8 mouse cellular contexts compared by ENCODE assay signal in the genomic region with DNA sequence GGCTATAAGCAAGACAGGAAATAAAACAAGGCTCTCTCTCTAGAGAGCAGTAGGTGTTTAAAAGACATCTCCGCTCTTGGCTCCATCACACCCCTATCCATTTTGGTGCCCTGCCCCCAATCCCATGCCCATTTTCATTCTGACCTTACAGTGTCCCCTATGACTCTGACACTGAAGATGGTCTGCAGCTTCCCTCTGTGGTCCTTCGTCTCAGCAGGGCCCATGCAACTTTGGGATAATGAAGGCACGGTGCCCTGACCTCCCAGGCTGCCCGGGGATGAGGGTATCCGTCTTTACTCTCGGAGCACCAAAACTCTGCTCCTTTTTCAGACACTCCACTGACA. TPM values are rescaled to one million over a fixed set of nuclear protein-coding genes. Genes with fewer than 3 reads are reported as not detected.
DNase-seq lines count a peak whose midpoint lies in the region; ATAC-seq lines count a peak whose summit lies in the region.

No protein-coding gene starts in this region.

- DNase-seq in cerebellum, postnatal 14 days: no peak
- no peak for DNase-seq in liver, embryonic 11.5 days (ENCODE audit: low spot score)
- DNase-seq in liver: no peak
- no peak for DNase-seq in ovary, adult 18-20 months (ENCODE audit: low spot score)
- DNase-seq in layer of hippocampus, adult 8-10 months (ENCODE audit: low spot score in 2 of 2): no peak

- 77% methylated on average over 6 of the region's 6 CpGs for WGBS in liver, embryonic 11.5 days
- 81% methylated on average over 6 of the region's 6 CpGs for WGBS in hindbrain, embryonic 15.5 days
- WGBS in midbrain, embryonic 16.5 days: 81% methylated on average over 6 of the region's 6 CpGs

- H3K9me3 ChIP-seq in liver, embryonic 11.5 days (ENCODE audit: control insufficient read depth, low read length): no peaks in the 10 kb centered on the region
- H3K9me3 ChIP-seq in hindbrain, embryonic 15.5 days: no peaks in the 10 kb centered on the region
- no peaks in the 10 kb centered on the region for H3K9me3 ChIP-seq in midbrain, embryonic 16.5 days (replicated peaks; ENCODE audit: control insufficient read depth, low read length, poor library complexity, severe bottlenecking)

- H3K4me3 ChIP-seq in liver, embryonic 11.5 days (ENCODE audit: low read depth, low read length): peak overlapping the region; percentile 81; the same call in 1 of the 2 replicates
- H3K4me3 ChIP-seq in hindbrain, embryonic 15.5 days: no peak overlapping the region
- no peak overlapping the region for H3K4me3 ChIP-seq in midbrain, embryonic 16.5 days (ENCODE audit: low read depth, low read length)

- H3K27ac ChIP-seq in liver, embryonic 11.5 days (ENCODE audit: low read depth, low read length): 0 out of 2 replicates have a peak overlapping the region, but pooled peaks have one; percentile 96
- peak overlapping the region; percentile 89; the same call in 1 of the 2 replicates for H3K27ac ChIP-seq in hindbrain, embryonic 15.5 days (replicated peaks)
- H3K27ac ChIP-seq in midbrain, embryonic 16.5 days (ENCODE audit: low read length): no peak overlapping the region

- H3K36me3 ChIP-seq in liver, embryonic 11.5 days (ENCODE audit: control insufficient read depth, insufficient read depth, low read length): peaks cover 3% of the 10 kb centered on the region; the same call in 1 of the 2 replicates
- no peaks in the 10 kb centered on the region for H3K36me3 ChIP-seq in hindbrain, embryonic 15.5 days
- no peaks in the 10 kb centered on the region for H3K36me3 ChIP-seq in midbrain, embryonic 16.5 days (ENCODE audit: control insufficient read depth, insufficient read depth, low read length)

- H3K4me1 ChIP-seq in liver, embryonic 11.5 days (replicated peaks; ENCODE audit: control insufficient read depth, insufficient read depth, low read length): peaks cover 37% of the 10 kb centered on the region
- peaks cover 15% of the 10 kb centered on the region for H3K4me1 ChIP-seq in hindbrain, embryonic 15.5 days (replicated peaks)
- peaks cover 5% of the 10 kb centered on the region; the same call in 1 of the 2 replicates for H3K4me1 ChIP-seq in midbrain, embryonic 16.5 days (ENCODE audit: control insufficient read depth, insufficient read depth, low read length)

- peak overlapping the region; percentile 91 for H3K4me2 ChIP-seq in liver, embryonic 11.5 days
- peak overlapping the region; percentile 75 for H3K4me2 ChIP-seq in hindbrain, embryonic 15.5 days
- peak overlapping the region; percentile 83; the same call in 1 of the 2 replicates for H3K4me2 ChIP-seq in midbrain, embryonic 16.5 days (ENCODE audit: low read length)

- no peaks in the 10 kb centered on the region for H3K27me3 ChIP-seq in liver, embryonic 11.5 days (replicated peaks; ENCODE audit: control insufficient read depth, insufficient read depth, low read length)
- H3K27me3 ChIP-seq in hindbrain, embryonic 15.5 days: no peaks in the 10 kb centered on the region
- no peaks in the 10 kb centered on the region for H3K27me3 ChIP-seq in midbrain, embryonic 16.5 days (ENCODE audit: control insufficient read depth, insufficient read depth, low read depth, low read length)

- H3K9ac ChIP-seq in liver, embryonic 11.5 days (ENCODE audit: low read depth, low read length): peak overlapping the region; percentile 91
- no peak overlapping the region for H3K9ac ChIP-seq in hindbrain, embryonic 15.5 days
- H3K9ac ChIP-seq in midbrain, embryonic 16.5 days (ENCODE audit: low read depth, low read length): no peak overlapping the region

- ATAC-seq in cerebellum, adult (ENCODE audit: insufficient number of reproducible peaks, low FRiP score, low TSS enrichment): 0 out of 2 replicates have a peak, but pooled peaks have one; percentile 2
- no peak for ATAC-seq in liver, embryonic 11.5 days (replicated peaks; ENCODE audit: low FRiP score)
- no peak for ATAC-seq in hindbrain, embryonic 15.5 days (ENCODE audit: low FRiP score, low read depth)
- no peak for ATAC-seq in midbrain, embryonic 16.5 days

RNA-seq across cellular contexts. Expression of a gene that starts 0.7 kb away (rescaled TPM):
- 9.4 and 9.8 TPM in 2 replicates for polyA plus RNA-seq in liver, embryonic 11.5 days (2014; fragmentation: Nextera tagmentation; extraction: Ambion mirVana)
- polyA plus RNA-seq in hindbrain, embryonic 15.5 days (2015; fragmentation: Nextera tagmentation; extraction: Ambion mirVana): 3.0 and 3.4 TPM in 2 replicates
- 2.5 and 3.1 TPM in 2 replicates for polyA plus RNA-seq in midbrain, embryonic 16.5 days (2015; fragmentation: Nextera tagmentation; extraction: Ambion mirVana)
- 10 to 100 TPM; 11.9 to 14.4 (median 14.1) TPM for total RNA-seq in layer of hippocampus, adult 8-10 months (2022)

RNA-seq across cellular contexts. Expression of a gene that starts 54.7 kb away (rescaled TPM):
- 2.9 and 3.1 TPM in 2 replicates for polyA plus RNA-seq in liver, embryonic 11.5 days (2014; fragmentation: Nextera tagmentation; extraction: Ambion mirVana)
- 7.4 and 9.5 TPM in 2 replicates for polyA plus RNA-seq in hindbrain, embryonic 15.5 days (2015; fragmentation: Nextera tagmentation; extraction: Ambion mirVana)
- 3.8 and 5.1 TPM in 2 replicates for polyA plus RNA-seq in midbrain, embryonic 16.5 days (2015; fragmentation: Nextera tagmentation; extraction: Ambion mirVana)
- total RNA-seq in layer of hippocampus, adult 8-10 months (2022): 10 to 100 TPM; 19.4 to 41.1 (median 33.3) TPM
